Mouse (Mus musculus): ENCODE data around the gene Msantd2. TPM values are rescaled to one million over a fixed set of nuclear protein-coding genes. Genes with fewer than 3 reads are reported as not detected.

The Msantd2 gene
- total RNA-seq, 2 experiments from 2014 or later = 18.3 to 21.9 TPM

GRCm38 (mm10) chr9:37540226-37540625 is 51.1 kb downstream of the Msantd2 start:
- no peak for ATAC-seq (replicated peaks; ENCODE audit: poor library complexity)

GRCm38 (mm10) chr9:37540701-37541575 is 51.8 kb downstream of the Msantd2 start:
- ATAC-seq (replicated peaks; ENCODE audit: poor library complexity) = peak; percentile 29; the same call in 1 of the 2 replicates

DNA sequence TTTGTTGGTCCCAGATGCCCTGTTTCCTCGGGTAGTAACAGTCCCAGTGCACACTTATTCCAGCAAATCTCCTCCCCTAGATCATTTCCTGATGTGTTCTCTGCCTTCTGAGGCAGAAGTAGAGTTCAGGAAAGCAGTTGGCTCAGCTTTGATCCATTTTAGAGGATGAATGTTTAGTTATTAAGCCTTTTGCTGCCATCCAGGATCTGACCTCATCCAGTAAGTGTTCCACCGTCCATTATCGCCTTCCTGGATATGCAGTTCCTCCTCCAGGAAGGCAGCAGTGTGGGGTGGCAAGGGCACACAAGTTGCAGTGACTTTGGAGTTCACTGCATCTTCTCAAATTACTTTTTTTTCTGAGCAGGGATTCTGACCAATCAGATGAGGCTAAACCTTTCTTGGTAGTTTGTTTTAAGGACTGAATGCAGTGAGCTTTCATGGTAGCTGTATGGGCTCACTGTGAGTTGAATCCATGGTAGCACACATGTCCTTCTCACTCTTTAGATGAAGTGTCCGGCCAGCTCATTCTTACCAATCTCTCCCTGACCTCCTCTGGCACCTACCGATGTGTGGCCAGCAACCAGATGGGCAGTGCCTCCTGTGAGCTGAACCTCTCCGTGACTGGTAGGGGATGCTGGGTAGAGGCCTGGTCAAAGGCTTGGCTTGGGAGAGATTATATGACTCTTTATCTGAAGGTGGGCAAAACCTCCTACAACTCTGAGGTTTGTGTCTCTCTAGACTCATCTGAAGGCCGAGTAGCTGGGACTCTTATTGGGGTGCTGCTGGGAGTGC is 52.9 kb downstream of the Msantd2 start:
- ATAC-seq (replicated peaks; ENCODE audit: poor library complexity) = no peak

DNA sequence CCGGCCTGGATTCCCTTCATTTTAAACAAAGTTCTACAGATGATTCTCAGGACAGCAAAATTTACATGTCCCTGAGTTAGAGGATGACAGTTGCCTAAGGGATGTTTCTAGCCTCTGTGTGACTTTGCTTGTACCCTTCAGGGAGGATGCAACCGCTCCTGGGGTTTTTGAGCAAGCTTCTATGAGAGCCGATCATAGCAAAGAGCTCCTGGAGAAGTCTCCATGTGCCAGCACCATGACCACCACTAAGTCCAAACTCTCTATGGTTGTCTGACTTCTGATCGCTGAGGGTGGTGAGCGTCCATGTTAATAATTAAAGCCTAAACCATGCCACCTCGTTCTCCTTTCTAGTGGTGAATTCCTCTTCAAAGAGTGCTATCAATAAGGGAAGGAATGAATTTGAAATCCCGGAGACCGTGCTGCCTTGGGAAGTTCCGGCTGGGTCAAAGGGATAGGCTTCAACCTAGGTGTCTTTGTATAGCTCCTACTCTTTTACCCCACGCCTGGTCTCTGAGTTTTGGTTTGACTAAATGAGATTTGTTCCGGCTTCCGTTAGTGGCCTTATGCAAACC is 54.8 kb downstream of the Msantd2 start:
- ATAC-seq (replicated peaks; ENCODE audit: poor library complexity) = no peak

- ATAC-seq (replicated peaks; ENCODE audit: poor library complexity) = peak; percentile 78
Measured at GRCm38 (mm10) chr9:37544447-37545165, 55.5 kb downstream of the Msantd2 start.

DNA sequence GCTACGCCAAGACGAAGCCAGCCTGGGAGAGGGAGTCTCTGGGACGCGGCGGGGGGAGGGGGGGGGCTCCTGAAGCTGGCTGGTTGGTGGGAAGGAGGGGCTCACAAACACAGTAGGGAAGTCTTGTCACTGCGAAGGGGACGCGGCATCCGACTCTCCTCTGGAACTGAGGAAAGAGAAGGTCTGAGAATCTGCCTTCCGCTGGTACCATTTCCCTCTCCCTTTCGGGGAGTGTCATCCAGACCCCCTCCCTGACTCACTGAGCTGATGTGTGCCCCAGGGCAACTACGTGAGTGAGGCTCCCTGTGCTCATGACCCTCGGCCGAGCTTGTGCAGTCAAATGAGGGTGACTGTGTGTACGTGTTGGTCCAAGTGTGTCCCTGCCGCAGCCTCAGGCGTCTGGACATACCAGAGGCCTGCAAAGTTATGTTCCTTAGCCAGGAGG is 56.1 kb downstream of the Msantd2 start:
- ATAC-seq (replicated peaks; ENCODE audit: poor library complexity) = no peak

GRCm38 (mm10) chr9:37545847-37546452 is 56.8 kb downstream of the Msantd2 start:
- no peak for ATAC-seq (replicated peaks; ENCODE audit: poor library complexity)

DNA sequence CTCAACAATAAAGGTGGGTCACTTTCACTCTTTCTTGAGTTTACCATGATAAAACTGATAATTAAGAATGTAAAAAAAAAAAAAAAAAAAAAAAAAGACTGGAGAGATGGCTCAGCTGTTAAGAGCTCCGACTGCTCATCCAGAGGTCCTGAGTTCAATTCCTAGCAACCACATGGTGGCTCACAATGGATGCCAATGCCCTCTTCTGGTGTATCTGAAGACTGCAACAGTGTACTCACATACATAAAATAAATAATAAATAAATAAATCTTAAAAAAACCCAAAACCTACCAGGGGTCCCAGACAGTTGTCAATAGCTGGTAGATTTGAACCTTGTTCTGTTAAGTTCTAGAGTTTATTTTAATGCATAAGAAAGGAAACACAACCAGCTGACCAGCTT is 57.8 kb downstream of the Msantd2 start:
- no peak for ATAC-seq (replicated peaks; ENCODE audit: poor library complexity)

- ATAC-seq (replicated peaks; ENCODE audit: poor library complexity) = no peak
Measured at GRCm38 (mm10) chr9:37550435-37550834, 61.3 kb downstream of the Msantd2 start.

- peak; percentile 12; the same call in 1 of the 2 replicates for ATAC-seq (replicated peaks; ENCODE audit: poor library complexity)
Measured at GRCm38 (mm10) chr9:37551751-37552531, 62.8 kb downstream of the Msantd2 start.

GRCm38 (mm10) chr9:37552536-37553293 is 63.6 kb downstream of the Msantd2 start, which contains the start of gene Nrgn:
TSS of gene Nrgn (minus strand) at chr9:37552904.
- peak; percentile 81 for ATAC-seq (replicated peaks; ENCODE audit: poor library complexity)

- ATAC-seq (replicated peaks; ENCODE audit: poor library complexity) = peak; percentile 64
Measured at GRCm38 (mm10) chr9:37554279-37554678, 65.2 kb downstream of the Msantd2 start.

- ATAC-seq (replicated peaks; ENCODE audit: poor library complexity) = no peak
Measured at GRCm38 (mm10) chr9:37554838-37555748, 66.0 kb downstream of the Msantd2 start, which contains the start of gene Siae. TSS of gene Siae (plus strand) at chr9:37555698.

GRCm38 (mm10) chr9:37556366-37556765 is 67.2 kb downstream of the Msantd2 start:
- no peak for ATAC-seq (replicated peaks; ENCODE audit: poor library complexity)

DNA sequence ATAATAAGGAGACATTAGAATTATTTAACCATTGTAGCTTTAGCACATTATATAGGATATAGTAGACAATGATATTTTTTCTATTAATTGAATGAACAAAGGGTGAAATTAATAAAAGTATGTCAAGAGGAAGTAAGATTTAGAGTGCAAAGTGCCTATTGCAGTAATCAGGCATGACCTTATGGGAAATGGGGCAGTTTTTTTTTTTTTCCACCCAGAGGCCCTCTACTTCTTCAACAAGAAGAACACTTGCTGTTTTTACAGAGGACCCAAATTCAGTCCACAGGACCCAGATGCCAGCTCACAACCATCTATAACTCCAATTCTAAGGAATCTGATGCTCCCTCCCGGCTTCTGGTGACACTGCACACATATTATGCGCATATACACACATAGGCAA is 71.5 kb downstream of the Msantd2 start:
- peak; percentile 29; the same call in 1 of the 2 replicates for ATAC-seq (replicated peaks; ENCODE audit: poor library complexity)

DNA sequence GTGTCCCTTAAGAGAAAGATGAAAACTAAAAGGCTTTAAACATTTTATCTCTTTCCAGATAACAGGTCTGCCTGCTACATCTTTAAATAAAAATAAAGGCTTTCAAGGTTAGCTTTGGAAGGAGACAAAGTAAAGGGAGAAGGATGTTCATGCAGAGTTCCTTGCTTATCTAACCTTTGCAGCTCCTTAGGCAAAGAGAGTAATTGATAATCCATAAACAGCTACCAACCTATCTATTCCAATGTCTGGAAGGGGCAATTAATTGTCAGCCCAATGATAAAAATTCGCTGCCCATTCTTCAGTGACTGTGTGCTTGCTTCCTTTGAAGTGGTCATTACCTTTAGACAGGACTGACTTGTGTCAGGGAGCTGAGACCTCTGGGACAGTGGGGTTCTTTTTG is 74.7 kb downstream of the Msantd2 start:
- ATAC-seq (replicated peaks; ENCODE audit: poor library complexity) = no peak

DNA sequence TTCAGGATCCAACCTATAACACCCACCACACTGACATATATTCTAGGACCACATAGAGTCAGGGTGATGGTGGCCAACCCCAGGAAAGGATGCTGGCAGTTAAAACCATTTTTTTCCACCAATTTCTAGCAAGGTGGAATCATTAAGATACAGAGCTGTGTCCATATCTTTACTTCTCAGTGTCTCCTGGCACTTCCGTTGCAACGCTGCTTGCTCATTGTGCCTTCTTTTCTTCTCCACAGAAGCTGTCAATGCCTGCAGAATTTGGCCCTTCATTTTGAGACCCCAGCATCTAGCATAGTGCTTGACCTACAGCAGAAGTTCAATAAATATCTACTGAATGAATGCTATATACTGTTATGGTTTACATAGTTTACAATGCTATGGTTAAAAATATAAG is 77.9 kb downstream of the Msantd2 start:
- ATAC-seq (replicated peaks; ENCODE audit: poor library complexity) = peak; percentile 62

GRCm38 (mm10) chr9:37567454-37567853 is 78.3 kb downstream of the Msantd2 start:
- ATAC-seq (replicated peaks; ENCODE audit: poor library complexity) = peak; percentile 34
